ENCODE assay signal across 34 mouse cellular contexts in genomic region chr14:47771496-47771895, GRCm38 (mm10).
"Had no signal": no experiment of that assay in that cellular context is flagged by ENCODE, and none has a peak within 500 bp of the region (broad histone marks: within the 10 kb centered on the region; RNA-seq: fewer than 3 reads in every experiment).

No protein-coding gene starts in this region.

- H3K4me3 ChIP-seq: heart, embryonic 12.5 days; heart, embryonic 13.5 days; heart, embryonic 15.5 days; hindbrain, embryonic 10.5 days; hindbrain, embryonic 12.5 days; hindbrain, embryonic 13.5 days; hindbrain, embryonic 15.5 days; intestine, embryonic 15.5 days; kidney, embryonic 15.5 days; layer of hippocampus, adult 2 months; left cerebral cortex, adult 2 months had no signal

- H3K27ac ChIP-seq: heart, embryonic 13.5 days; heart, embryonic 15.5 days; hindbrain, embryonic 10.5 days; hindbrain, embryonic 12.5 days; hindbrain, embryonic 13.5 days; hindbrain, embryonic 14.5 days; hindbrain, embryonic 15.5 days; hindbrain, postnatal 0 days; intestine, embryonic 15.5 days; kidney, embryonic 15.5 days; kidney, postnatal 0 days; layer of hippocampus, adult 2 months; left cerebral cortex, adult 2 months had no signal

- DNase-seq: heart, postnatal 10 days; heart, postnatal 14 days; heart, postnatal 36 days; heart, postnatal 4 days; kidney, adult 11 months; kidney, adult 18-20 months; kidney, adult 8-10 months; kidney, adult 9 months; kidney, postnatal 10 days; kidney, postnatal 14 days; kidney, postnatal 25 days; kidney, postnatal 36 days; kidney, postnatal 4 days; layer of hippocampus, adult 9-11 months; layer of hippocampus, postnatal 36 days had no signal

- ATAC-seq: hindbrain, embryonic 16.5 days; hindbrain, postnatal 0 days; inflammation-experienced regulatory T-cells, adult 6 months; intestine, embryonic 15.5 days; intestine, embryonic 16.5 days; intestine, postnatal 0 days had no signal

- H3K4me2 ChIP-seq: heart, embryonic 11.5 days; heart, embryonic 12.5 days; heart, embryonic 13.5 days; heart, embryonic 15.5 days; hindbrain, embryonic 12.5 days; hindbrain, embryonic 13.5 days; hindbrain, embryonic 14.5 days; hindbrain, embryonic 15.5 days; intestine, embryonic 15.5 days; kidney, embryonic 15.5 days had no signal

- H3K4me1 ChIP-seq: heart, embryonic 12.5 days; heart, embryonic 13.5 days; heart, embryonic 15.5 days; hindbrain, embryonic 10.5 days; hindbrain, embryonic 12.5 days; hindbrain, embryonic 13.5 days; hindbrain, embryonic 15.5 days; intestine, embryonic 15.5 days had no signal

- H3K9me3 ChIP-seq: heart, embryonic 15.5 days; hindbrain, embryonic 10.5 days; hindbrain, embryonic 12.5 days; hindbrain, embryonic 13.5 days; hindbrain, embryonic 15.5 days; intestine, embryonic 15.5 days; kidney, embryonic 15.5 days had no signal

- H3K36me3 ChIP-seq: heart, embryonic 12.5 days; heart, embryonic 13.5 days; heart, embryonic 15.5 days; hindbrain, embryonic 10.5 days; hindbrain, embryonic 12.5 days; hindbrain, embryonic 13.5 days; hindbrain, embryonic 15.5 days; intestine, embryonic 15.5 days; kidney, embryonic 15.5 days had no signal

- H3K9ac ChIP-seq: heart, embryonic 12.5 days; heart, embryonic 13.5 days; heart, embryonic 15.5 days; hindbrain, embryonic 12.5 days; hindbrain, embryonic 13.5 days; hindbrain, embryonic 14.5 days; hindbrain, embryonic 15.5 days; intestine, embryonic 15.5 days; kidney, embryonic 15.5 days had no signal

- H3K27me3 ChIP-seq: heart, embryonic 12.5 days; heart, embryonic 13.5 days; heart, embryonic 15.5 days; hindbrain, embryonic 12.5 days; hindbrain, embryonic 13.5 days; hindbrain, embryonic 15.5 days; intestine, embryonic 15.5 days; kidney, embryonic 15.5 days had no signal
